Mouse (Mus musculus) E14TG2a.4 (cell line): ENCODE results near the gene Zbtb7a.
"Not testable (repeated sequence)": the region's sequence is repeated elsewhere in the genome, so short reads cannot be mapped to it uniquely, and the experiment has no call there.

Experiments
- H3K27me3 ChIP-seq: 2 replicates; pipeline ENCODE4 v1.6.1; 2014; ENCODE audit warnings: low read length, control low read depth; ENCODE audit not compliant: insufficient read depth
- H3K36me3 ChIP-seq: 2 replicates; pipeline ENCODE4 v1.6.1; 2014; ENCODE audit warnings: low read length, control low read depth; ENCODE audit not compliant: insufficient read depth
- H3K4me1 ChIP-seq: replicated peaks from 2 replicates; pipeline ENCODE4 v1.6.1; 2014; ENCODE audit warnings: low read depth, low read length, control low read depth
- H3K4me3 ChIP-seq: replicated peaks from 2 replicates; pipeline ENCODE4 v1.5.1; 2014; ENCODE audit warnings: mild to moderate bottlenecking, low read length
- H3K9me3 ChIP-seq: 2 replicates; pipeline ENCODE4 v1.6.1; 2014; ENCODE audit warnings: low read length, control low read depth
- CTCF ChIP-seq: conservative IDR thresholded peaks from 2 replicates; pipeline ENCODE4 v1.5.1; 2014; ENCODE audit warnings: low read length
- NANOG ChIP-seq: IDR thresholded peaks from 2 replicates; pipeline ENCODE4 v1.6.1; 2014; ENCODE audit warnings: borderline replicate concordance, low read length, mixed read lengths
- POU5F1 ChIP-seq: IDR thresholded peaks from 2 replicates; pipeline ENCODE4 v1.6.1; 2014; ENCODE audit warnings: low read length, borderline replicate concordance

Gene Zbtb7a

DNA sequence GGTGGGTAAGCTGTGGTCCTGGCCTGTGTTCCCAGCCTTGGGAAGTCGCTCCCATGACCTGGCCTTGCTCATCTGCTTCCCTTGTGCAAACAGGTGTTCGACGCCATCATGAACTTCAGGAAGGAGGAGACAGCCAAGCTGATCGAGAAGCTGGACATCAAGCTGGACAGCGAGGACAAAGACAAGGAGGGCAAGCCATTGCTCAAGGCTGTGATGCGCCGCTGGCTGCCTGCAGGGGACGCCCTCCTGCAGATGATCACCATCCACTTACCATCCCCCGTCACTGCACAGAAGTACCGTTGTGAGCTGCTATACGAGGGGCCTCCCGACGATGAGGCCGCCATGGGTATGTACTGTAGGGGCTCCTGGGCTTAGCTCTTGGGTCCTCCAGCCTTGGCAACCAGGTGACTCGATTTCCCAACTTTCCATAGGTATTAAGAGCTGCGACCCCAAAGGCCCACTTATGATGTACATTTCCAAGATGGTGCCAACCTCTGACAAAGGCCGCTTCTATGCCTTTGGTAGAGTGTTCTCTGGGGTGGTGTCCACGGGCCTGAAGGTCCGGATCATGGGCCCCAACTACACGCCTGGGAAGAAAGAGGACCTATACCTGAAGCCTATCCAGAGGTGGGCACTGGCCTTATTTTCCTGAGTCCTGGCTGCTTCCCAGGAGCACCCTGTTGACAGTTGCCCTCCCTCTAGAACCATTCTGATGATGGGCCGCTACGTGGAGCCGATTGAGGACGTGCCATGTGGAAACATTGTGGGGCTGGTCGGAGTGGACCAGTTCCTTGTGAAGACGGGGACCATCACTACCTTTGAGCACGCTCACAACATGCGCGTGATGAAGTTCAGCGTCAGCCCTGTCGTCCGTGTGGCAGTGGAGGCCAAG, 44.7 kb downstream of the Zbtb7a start:
- H3K9me3 ChIP-seq = no peaks in the 10 kb centered on the region
- TF ChIP-seq CTCF (peak; percentile 31), POU5F1 (no peak), NANOG (no peak)
- H3K4me3 ChIP-seq = peak overlapping the region; percentile 99
- H3K4me1 ChIP-seq = peaks cover 71% of the 10 kb centered on the region
- no peaks in the 10 kb centered on the region for H3K27me3 ChIP-seq
- peaks cover 70% of the 10 kb centered on the region for H3K36me3 ChIP-seq

DNA sequence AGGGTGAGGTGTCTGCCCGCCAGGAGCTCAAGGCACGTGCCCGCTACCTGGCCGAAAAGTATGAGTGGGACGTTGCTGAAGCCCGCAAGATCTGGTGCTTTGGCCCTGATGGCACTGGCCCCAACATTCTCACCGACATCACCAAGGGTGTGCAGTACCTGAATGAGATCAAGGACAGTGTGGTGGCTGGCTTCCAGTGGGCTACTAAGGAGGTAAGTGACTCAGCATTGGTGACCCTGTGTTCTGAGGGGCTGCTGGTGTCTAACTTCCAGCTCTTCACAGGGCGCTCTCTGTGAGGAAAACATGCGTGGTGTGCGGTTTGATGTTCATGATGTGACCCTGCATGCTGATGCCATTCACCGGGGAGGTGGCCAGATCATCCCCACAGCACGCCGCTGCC, 45.9 kb downstream of the Zbtb7a start:
- peaks cover 81% of the 10 kb centered on the region for H3K36me3 ChIP-seq
- no peaks in the 10 kb centered on the region for H3K9me3 ChIP-seq
- H3K27me3 ChIP-seq = no peaks in the 10 kb centered on the region
- TF ChIP-seq NANOG = no peak
- TF ChIP-seq CTCF = no peak
- TF ChIP-seq POU5F1 = no peak
- H3K4me3 ChIP-seq = peak overlapping the region; percentile 99
- peaks cover 71% of the 10 kb centered on the region for H3K4me1 ChIP-seq

DNA sequence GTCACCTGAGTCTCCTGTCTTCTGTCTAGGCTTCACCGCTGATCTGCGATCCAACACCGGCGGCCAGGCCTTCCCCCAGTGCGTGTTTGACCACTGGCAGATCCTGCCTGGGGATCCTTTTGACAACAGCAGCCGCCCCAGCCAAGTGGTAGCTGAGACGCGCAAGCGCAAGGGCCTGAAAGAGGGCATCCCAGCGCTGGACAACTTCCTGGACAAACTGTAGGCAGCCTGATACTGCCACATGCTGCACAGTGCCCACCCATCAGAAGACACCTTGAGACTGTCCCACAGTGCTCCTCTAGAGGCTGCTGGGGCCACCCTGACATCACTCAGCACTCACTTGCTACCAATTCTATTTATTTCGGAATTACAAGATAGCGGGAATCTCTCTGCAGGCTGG, 46.8 kb downstream of the Zbtb7a start:
- H3K4me3 ChIP-seq, H3K9me3 ChIP-seq, H3K27me3 ChIP-seq: not testable (repeated sequence)
- H3K4me1 ChIP-seq = peaks cover 71% of the 10 kb centered on the region
- peaks cover 85% of the 10 kb centered on the region for H3K36me3 ChIP-seq

DNA sequence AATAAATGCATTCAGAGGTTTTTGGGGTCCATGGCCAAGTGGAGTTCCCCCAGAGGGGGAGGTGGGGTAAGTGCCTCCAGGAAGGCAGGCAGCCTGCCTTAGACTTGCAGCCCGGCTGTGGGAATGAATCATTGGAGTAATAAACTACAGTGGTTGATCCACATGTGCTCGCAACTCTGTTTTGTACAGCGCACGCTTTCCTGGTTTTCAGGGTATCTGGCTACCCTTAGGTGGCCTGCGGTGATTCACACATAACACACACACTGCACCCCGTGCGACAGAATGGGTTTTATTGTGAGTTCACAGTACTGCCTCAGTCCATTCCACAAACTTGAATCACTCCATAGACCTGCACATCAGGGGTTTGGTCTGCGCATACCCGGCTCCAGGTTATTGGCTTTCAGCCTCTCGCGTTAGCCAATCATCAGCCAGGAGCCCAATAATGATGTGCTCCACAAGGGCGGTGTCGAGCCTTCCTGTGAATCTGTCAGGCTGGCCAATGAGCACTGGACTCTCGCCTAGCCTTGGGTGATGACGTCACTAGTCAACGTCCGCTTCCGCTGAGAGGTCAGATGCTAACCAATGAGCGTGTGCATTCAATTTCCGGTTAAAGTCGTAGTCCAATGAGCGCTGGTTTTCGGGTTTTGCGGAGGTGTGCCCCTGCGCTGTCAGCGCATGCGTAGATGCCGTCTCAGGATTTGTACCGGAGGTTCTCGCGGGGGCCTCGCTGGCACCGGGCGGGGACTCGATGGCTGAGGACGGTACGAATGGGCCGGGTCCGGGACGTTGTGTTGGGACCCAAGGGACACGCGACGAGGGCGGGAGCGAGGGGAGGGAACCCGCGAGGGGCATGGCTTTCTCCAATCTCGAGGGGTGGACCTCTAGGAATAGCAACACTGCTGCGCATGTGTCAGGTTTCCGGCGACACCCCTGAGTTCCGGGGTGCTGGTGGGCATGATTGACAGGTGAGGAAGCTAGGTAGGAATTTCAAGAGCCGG, 47.6 kb downstream of the Zbtb7a start, which contains the start of gene Dapk3:
Dapk3 (plus strand) TSS at position 670 of the 998 bp plus-strand sequence.
- peaks cover 85% of the 10 kb centered on the region for H3K36me3 ChIP-seq
- H3K4me3 ChIP-seq = peak within 1 kb of the TSS; percentile 86
- no peak for TF ChIP-seq NANOG
- no peak for TF ChIP-seq POU5F1
- TF ChIP-seq CTCF = no peak
- H3K27me3 ChIP-seq = no peaks in the 10 kb centered on the region
- H3K4me1 ChIP-seq = peaks cover 76% of the 10 kb centered on the region
- no peaks in the 10 kb centered on the region for H3K9me3 ChIP-seq

DNA sequence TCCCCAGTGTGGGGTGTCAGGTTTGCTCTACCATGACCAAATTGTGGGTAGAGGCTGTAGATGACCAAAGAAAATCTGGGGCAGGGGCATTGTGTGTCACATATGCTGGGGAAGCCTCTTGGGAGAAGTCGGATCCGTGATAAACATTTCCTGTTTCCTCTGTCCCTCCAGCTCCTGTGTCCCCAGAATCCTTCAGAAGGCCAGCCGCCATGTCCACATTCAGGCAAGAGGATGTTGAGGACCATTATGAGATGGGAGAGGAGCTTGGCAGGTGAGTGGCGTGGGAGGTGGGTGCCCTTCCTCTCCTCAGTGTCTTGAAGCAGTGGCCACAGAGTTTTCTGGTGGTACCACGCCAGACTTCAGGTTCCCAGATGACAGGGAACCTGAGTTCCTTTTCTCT, 48.8 kb downstream of the Zbtb7a start, which contains the start of gene 4930442H23Rik:
4930442H23Rik (minus strand) TSS at position 45 of the 400 bp plus-strand sequence.
- TF ChIP-seq CTCF (no peak), NANOG (no peak)
- Histone ChIP-seq H3K27me3 (no peaks in the 10 kb centered on the region), H3K4me1 (peaks cover 74% of the 10 kb centered on the region), H3K4me3 (peak within 1 kb of the TSS; percentile 86), H3K36me3 (peaks cover 83% of the 10 kb centered on the region), H3K9me3 (no peaks in the 10 kb centered on the region)

DNA sequence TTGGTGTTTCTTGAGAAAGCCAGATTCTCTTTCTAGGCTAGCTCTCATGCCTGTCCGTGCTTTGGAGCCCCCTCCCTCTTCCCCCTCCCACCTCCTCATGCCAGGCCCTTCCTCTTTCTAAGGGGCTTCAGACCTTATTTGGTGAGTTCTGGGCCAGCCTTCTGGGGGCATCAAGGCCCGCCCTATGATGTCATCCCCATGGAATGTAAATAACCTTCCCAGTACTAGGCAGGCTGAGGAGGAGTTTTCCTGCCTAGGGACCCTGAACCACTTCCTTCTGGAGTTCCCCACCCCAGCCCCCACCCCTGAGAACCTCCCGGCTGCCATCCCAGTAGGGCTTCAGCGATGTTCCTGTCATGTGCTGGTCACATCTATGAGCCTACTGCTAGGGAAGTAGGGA, 49.7 kb downstream of the Zbtb7a start:
- Histone ChIP-seq H3K36me3 (peaks cover 78% of the 10 kb centered on the region), H3K9me3 (no peaks in the 10 kb centered on the region), H3K27me3 (no peaks in the 10 kb centered on the region), H3K4me3 (peak overlapping the region; percentile 86; the same call in 1 of the 2 replicates), H3K4me1 (peaks cover 70% of the 10 kb centered on the region)
- TF ChIP-seq POU5F1 (no peak), CTCF (no peak), NANOG (no peak)

DNA sequence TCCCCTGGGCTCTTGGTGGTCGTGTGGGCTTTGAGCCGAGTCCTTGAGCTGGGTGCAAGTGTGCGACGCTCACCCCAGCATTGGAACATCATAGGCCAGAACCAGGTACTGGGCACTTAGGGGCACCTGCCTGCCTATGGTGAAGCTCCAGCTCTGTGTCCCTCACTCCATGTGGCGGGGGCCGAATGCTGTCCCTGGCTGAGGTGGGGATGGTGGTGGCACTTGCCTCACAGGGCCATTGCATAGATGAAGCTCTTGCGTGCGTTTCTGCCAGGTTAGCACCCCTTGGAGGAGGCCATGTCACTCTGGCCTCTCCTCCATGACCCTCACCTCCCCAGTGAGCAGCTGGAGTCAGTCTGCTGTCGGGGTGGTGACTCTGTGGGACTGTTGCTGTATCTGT, 52.1 kb downstream of the Zbtb7a start:
- TF ChIP-seq POU5F1 (no peak), CTCF (no peak), NANOG (no peak)
- H3K36me3 ChIP-seq = peaks cover 67% of the 10 kb centered on the region

DNA sequence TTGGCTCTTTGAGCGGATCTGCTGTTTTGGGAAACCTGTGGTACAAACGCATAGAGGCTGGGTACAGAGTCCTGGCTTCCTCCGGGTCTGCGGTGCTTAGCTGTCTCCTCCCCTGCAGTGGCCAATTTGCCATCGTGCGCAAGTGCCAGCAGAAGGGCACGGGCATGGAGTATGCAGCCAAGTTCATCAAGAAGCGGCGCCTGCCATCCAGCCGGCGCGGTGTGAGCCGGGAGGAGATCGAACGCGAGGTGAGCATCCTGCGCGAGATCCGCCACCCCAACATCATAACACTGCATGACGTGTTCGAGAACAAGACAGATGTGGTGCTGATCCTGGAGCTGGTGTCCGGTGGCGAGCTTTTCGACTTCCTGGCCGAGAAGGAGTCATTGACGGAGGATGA, 54.8 kb downstream of the Zbtb7a start:
- Histone ChIP-seq H3K4me3 (peak overlapping the region; percentile 80), H3K9me3 (no peaks in the 10 kb centered on the region), H3K4me1 (peaks cover 74% of the 10 kb centered on the region), H3K36me3 (peaks cover 52% of the 10 kb centered on the region), H3K27me3 (peaks cover 4% of the 10 kb centered on the region)
- no peak for TF ChIP-seq NANOG
- TF ChIP-seq POU5F1 = no peak
- no peak for TF ChIP-seq CTCF

More for the DNA sequence above, 52.1 kb downstream of the Zbtb7a start:
- Histone ChIP-seq H3K4me3 (no peak overlapping the region), H3K27me3 (no peaks in the 10 kb centered on the region), H3K4me1 (peaks cover 73% of the 10 kb centered on the region), H3K9me3 (no peaks in the 10 kb centered on the region)
